Mouse (Mus musculus) kidney, postnatal 36 days (tissue): ENCODE measurements around the gene Gm12695.

Source experiments
- DNase-seq, 2 experiments: peaks; one replicate each; pipeline ENCODE4 v3.0.0; 2021 to 2022; ENCODE audit warnings: mixed read lengths in 2 of 2

Gm12695 gene

GRCm38 (mm10) chr4:96785086-96785485 lies at the start of gene Gm12695:
TSS of gene Gm12695 (minus strand) at chr4:96785186.
- DNase-seq: no peak

- DNase-seq: no peak
Observed at GRCm38 (mm10) chr4:96825540-96826045, 40.6 kb upstream of the Gm12695 start.

- DNase-seq: no peak
Observed at GRCm38 (mm10) chr4:96806824-96807808, 22.1 kb upstream of the Gm12695 start.

GRCm38 (mm10) chr4:96799380-96800157 lies 14.6 kb upstream of the Gm12695 start:
- peak; percentile 18 to 55 for DNase-seq

- no peak for DNase-seq
Observed at GRCm38 (mm10) chr4:96797583-96797982, 12.6 kb upstream of the Gm12695 start.

GRCm38 (mm10) chr4:96791301-96791700 lies 6.3 kb upstream of the Gm12695 start:
- DNase-seq: no peak

GRCm38 (mm10) chr4:96789905-96790304 lies 4.9 kb upstream of the Gm12695 start:
- DNase-seq: no peak

- DNase-seq: no peak
Observed at GRCm38 (mm10) chr4:96786610-96787009, 1.6 kb upstream of the Gm12695 start.

- DNase-seq: no peak
Observed at GRCm38 (mm10) chr4:96772966-96773566, 11.9 kb downstream of the Gm12695 start.

- DNase-seq: no peak
Observed at GRCm38 (mm10) chr4:96766396-96766998, 18.5 kb downstream of the Gm12695 start.

- no peak for DNase-seq
Observed at GRCm38 (mm10) chr4:96751953-96752352, 33.0 kb downstream of the Gm12695 start.

GRCm38 (mm10) chr4:96740472-96740871 lies 44.5 kb downstream of the Gm12695 start:
- DNase-seq: no peak

- no peak for DNase-seq
Observed at GRCm38 (mm10) chr4:96729256-96729655, 55.7 kb downstream of the Gm12695 start.

- no peak for DNase-seq
Observed at GRCm38 (mm10) chr4:96728211-96728610, 56.8 kb downstream of the Gm12695 start.

- DNase-seq: peak; percentile 8 to 35
Observed at GRCm38 (mm10) chr4:96725415-96726055, 59.5 kb downstream of the Gm12695 start.

- DNase-seq: peak in 1 of 2 experiments; percentile 26
Observed at GRCm38 (mm10) chr4:96722301-96722700, 62.7 kb downstream of the Gm12695 start.

- no peak for DNase-seq
Observed at GRCm38 (mm10) chr4:96718977-96719966, 65.7 kb downstream of the Gm12695 start.

- DNase-seq: no peak
Observed at GRCm38 (mm10) chr4:96718503-96718902, 66.5 kb downstream of the Gm12695 start.

- DNase-seq: peak; percentile 49 to 76
Observed at GRCm38 (mm10) chr4:96705281-96705951, 79.6 kb downstream of the Gm12695 start.

- DNase-seq: no peak
Observed at GRCm38 (mm10) chr4:96698218-96698561, 86.8 kb downstream of the Gm12695 start.
